Mouse (Mus musculus) forebrain, embryonic 14.5 days (tissue): ENCODE results near the gene Cul4b. TPM values are rescaled to one million over a fixed set of nuclear protein-coding genes. Genes with fewer than 3 reads are reported as not detected.

Source experiments
- ATAC-seq: fragments of 200-750 bp; cut with Nextera tagmentation; 2 replicates; pipeline ENCODE4 v1.8.0; 2017; ENCODE audit warnings: mild to moderate bottlenecking, moderate library complexity
- DNase-seq: peaks from one replicate; pipeline ENCODE4 v3.0.0-alpha.2; 2015; ENCODE audit warnings: low spot score
- H3K27ac ChIP-seq: fragments of 300-500 bp; sonication (generic); 2 replicates; pipeline ENCODE4 v1.5.1; 2014; ENCODE audit warnings: low read depth, mild to moderate bottlenecking, control low read depth, low read length, moderate library complexity
- H3K27me3 ChIP-seq: fragments of 300-500 bp; sonication (generic); replicated peaks from 2 replicates; pipeline ENCODE4 v1.6.1; 2014; ENCODE audit warnings: low read length, control low read depth, mixed read lengths; ENCODE audit not compliant: control insufficient read depth, insufficient read depth
- H3K36me3 ChIP-seq: fragments of 300-500 bp; sonication (generic); 2 replicates; pipeline ENCODE4 v1.6.1; 2014; ENCODE audit warnings: low read length, control low read depth; ENCODE audit not compliant: control insufficient read depth, insufficient read depth
- H3K4me1 ChIP-seq: fragments of 300-500 bp; sonication (generic); 2 replicates; pipeline ENCODE4 v1.6.1; 2014; ENCODE audit warnings: antibody characterized with exemption, low read length, control low read depth; ENCODE audit not compliant: control insufficient read depth, insufficient read depth
- H3K4me2 ChIP-seq: fragments of 300-500 bp; sonication (generic); 2 replicates; pipeline ENCODE4 v1.6.1; 2014; ENCODE audit warnings: mild to moderate bottlenecking, control low read depth, low read length
- H3K4me3 ChIP-seq: fragments of 300-500 bp; sonication (generic); 2 replicates; pipeline ENCODE4 v1.5.1; 2014; ENCODE audit warnings: low read depth, low read length, control low read depth
- H3K9ac ChIP-seq: fragments of 300-500 bp; sonication (generic); 2 replicates; pipeline ENCODE4 v1.6.1; 2014; ENCODE audit warnings: mild to moderate bottlenecking, low read length, control low read depth, moderate library complexity
- H3K9me3 ChIP-seq: fragments of 300-500 bp; sonication (generic); replicated peaks from 2 replicates; pipeline ENCODE4 v1.6.1; 2016; ENCODE audit warnings: low read length, control low read depth, mixed read lengths; ENCODE audit not compliant: control insufficient read depth
- WGBS: fragments of 180-500 bp; shearing (Covaris S2); extraction: QIAGEN DNeasy Blood & Tissue Kit; methylation state at CpG from one replicate; pipeline ENCODE4 v1.1.7; 2014; 5-methylcytosine and 5-hydroxymethylcytosine counted together
- polyA plus RNA-seq: library from polyadenylated mRNA; unstranded; fragments of >200 nt; fragmentation: Nextera tagmentation; extraction: Ambion mirVana; gene quantifications from 2 replicates; pipeline ENCODE4 v1.2.1, GENCODE M21; 2014

Cul4b gene
- polyA plus RNA-seq, result 24.1 and 24.6 TPM in 2 replicates

- no peaks in the 10 kb centered on the region for H3K4me1 ChIP-seq
- WGBS, result 89% methylated on average over 15 of the region's 15 CpGs
- H3K9ac ChIP-seq, result no peak within 1 kb of the TSS
- DNase-seq (no peak), ATAC-seq (no peak)
- no peaks in the 10 kb centered on the region for H3K36me3 ChIP-seq
- no peaks in the 10 kb centered on the region for H3K27me3 ChIP-seq
- no peak within 1 kb of the TSS for H3K4me3 ChIP-seq
- H3K27ac ChIP-seq, result no peak within 1 kb of the TSS
- H3K4me2 ChIP-seq, result no peak within 1 kb of the TSS
- H3K9me3 ChIP-seq, result no peaks in the 10 kb centered on the region
Observed at GRCm38 (mm10) chrX:38576078-38576477, at the start of gene Cul4b. Gene Cul4b (minus strand): TSS chrX:38576196.

GRCm38 (mm10) chrX:38600995-38601369 lies 25.0 kb upstream of the Cul4b start:
- H3K4me2 ChIP-seq, result peak overlapping the region; percentile 60
- H3K4me1 ChIP-seq, result no peaks in the 10 kb centered on the region
- H3K36me3 ChIP-seq, result no peaks in the 10 kb centered on the region
- 26% methylated on average over 3 of the region's 3 CpGs for WGBS
- peak overlapping the region; percentile 43 for H3K4me3 ChIP-seq
- H3K27me3 ChIP-seq, result no peaks in the 10 kb centered on the region
- DNase-seq, result peak; percentile 33
- peak overlapping the region; percentile 63 for H3K9ac ChIP-seq
- ATAC-seq, result peak; percentile 68
- H3K9me3 ChIP-seq, result no peaks in the 10 kb centered on the region
- peak overlapping the region; percentile 74 for H3K27ac ChIP-seq

GRCm38 (mm10) chrX:38600177-38600994 lies 24.4 kb upstream of the Cul4b start, which contains the start of gene Mcts1:
Gene Mcts1 (plus strand): TSS chrX:38600578.
- Histone ChIP-seq H3K9me3 (no peaks in the 10 kb centered on the region), H3K27me3 (no peaks in the 10 kb centered on the region), H3K9ac (peak within 1 kb of the TSS; percentile 63), H3K27ac (peak within 1 kb of the TSS; percentile 74), H3K36me3 (no peaks in the 10 kb centered on the region), H3K4me2 (peak within 1 kb of the TSS; percentile 60), H3K4me3 (peak within 1 kb of the TSS; percentile 43), H3K4me1 (no peaks in the 10 kb centered on the region)
- DNase-seq (peak; percentile 94), ATAC-seq (peak; percentile 94)
- 28% methylated on average over 26 of the region's 26 CpGs for WGBS

- peak; percentile 19 for DNase-seq
- ATAC-seq, result no peak
- no peaks in the 10 kb centered on the region for H3K9me3 ChIP-seq
- no peak overlapping the region for H3K9ac ChIP-seq
- H3K27me3 ChIP-seq, result no peaks in the 10 kb centered on the region
- WGBS, result 68% methylated on average over 5 of the region's 5 CpGs
- H3K4me3 ChIP-seq, result no peak overlapping the region
- H3K4me1 ChIP-seq, result no peaks in the 10 kb centered on the region
- H3K4me2 ChIP-seq, result no peak overlapping the region
- H3K36me3 ChIP-seq, result no peaks in the 10 kb centered on the region
- no peak overlapping the region for H3K27ac ChIP-seq
Observed at GRCm38 (mm10) chrX:38593180-38593889, 17.3 kb upstream of the Cul4b start.

DNA sequence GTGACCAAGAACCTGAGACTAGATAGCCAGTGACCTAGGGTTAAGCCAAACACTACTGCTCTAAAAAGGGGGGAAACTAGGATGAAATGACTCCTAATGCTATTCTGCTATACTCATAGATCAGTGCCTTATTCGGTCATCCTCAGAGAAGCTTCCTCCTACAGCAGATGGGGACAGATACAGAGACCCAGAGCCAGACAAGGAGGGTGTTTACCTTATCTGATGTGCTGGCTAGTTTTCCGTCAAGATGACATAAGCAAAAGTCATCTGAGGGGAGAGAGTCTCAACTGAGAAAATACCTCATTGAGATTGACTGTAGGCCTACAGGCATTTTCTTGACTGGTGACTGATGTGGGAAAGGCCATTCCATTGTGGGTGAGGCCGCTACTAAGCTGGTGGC lies 15.8 kb upstream of the Cul4b start:
- Histone ChIP-seq H3K9ac (no peak overlapping the region), H3K36me3 (no peaks in the 10 kb centered on the region), H3K27ac (no peak overlapping the region), H3K4me1 (no peaks in the 10 kb centered on the region), H3K4me2 (no peak overlapping the region), H3K4me3 (no peak overlapping the region), H3K9me3 (no peaks in the 10 kb centered on the region), H3K27me3 (no peaks in the 10 kb centered on the region)
- WGBS, result 88% methylated on average over 3 of the region's 3 CpGs
- ATAC-seq (no peak), DNase-seq (no peak)

DNA sequence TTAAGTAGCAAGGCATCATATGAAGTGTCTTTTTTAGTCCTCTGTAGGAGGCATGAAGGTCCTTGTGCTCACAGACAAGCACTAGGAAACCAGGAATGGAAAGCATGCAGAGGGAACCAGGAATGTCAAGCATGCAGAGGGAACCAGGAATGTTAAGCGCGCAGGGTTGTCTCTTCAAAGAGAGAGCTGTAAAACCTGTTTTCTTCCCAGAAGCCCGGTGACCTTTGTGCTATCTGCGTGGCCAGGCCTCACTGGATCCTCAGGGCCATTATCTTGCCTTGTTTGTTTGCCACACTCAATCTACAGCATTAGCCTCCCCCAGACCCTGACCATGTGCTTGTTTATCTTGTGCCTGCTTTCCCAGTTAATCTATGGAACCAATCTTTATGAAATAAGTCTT lies 13.8 kb upstream of the Cul4b start:
- H3K27ac ChIP-seq, result no peak overlapping the region
- WGBS, result 63% methylated on average over 4 of the region's 4 CpGs
- H3K4me2 ChIP-seq, result no peak overlapping the region
- H3K9ac ChIP-seq, result no peak overlapping the region
- DNase-seq (no peak), ATAC-seq (no peak)
- no peak overlapping the region for H3K4me3 ChIP-seq
- no peaks in the 10 kb centered on the region for H3K9me3 ChIP-seq
- H3K4me1 ChIP-seq, result no peaks in the 10 kb centered on the region
- H3K36me3 ChIP-seq, result no peaks in the 10 kb centered on the region
- H3K27me3 ChIP-seq, result no peaks in the 10 kb centered on the region

DNA sequence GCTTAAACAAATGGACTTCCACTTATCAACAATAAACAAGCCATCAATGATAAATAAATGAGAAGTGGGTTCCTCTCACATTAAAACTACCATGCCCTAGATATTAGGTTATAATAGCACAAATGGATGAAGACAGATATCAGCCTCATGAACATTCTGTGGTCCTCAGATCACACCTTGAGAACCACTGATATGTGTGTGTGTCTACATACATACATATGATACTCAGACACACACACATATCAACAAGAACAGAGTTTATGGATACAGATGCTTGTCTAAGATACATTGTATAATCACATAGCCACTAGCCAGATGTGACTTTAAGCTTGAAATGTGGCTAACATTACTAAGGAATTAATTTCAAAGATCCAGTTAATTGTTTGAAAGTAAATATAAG lies 7.3 kb upstream of the Cul4b start:
- no peak overlapping the region for H3K4me2 ChIP-seq

GRCm38 (mm10) chrX:38581140-38581539 lies 5.1 kb upstream of the Cul4b start:
- Histone ChIP-seq H3K4me2 (no peak overlapping the region), H3K27me3 (no peaks in the 10 kb centered on the region), H3K4me3 (no peak overlapping the region), H3K9ac (no peak overlapping the region), H3K4me1 (no peaks in the 10 kb centered on the region), H3K9me3 (no peaks in the 10 kb centered on the region), H3K36me3 (no peaks in the 10 kb centered on the region), H3K27ac (no peak overlapping the region)
- ATAC-seq (no peak), DNase-seq (no peak)
- 100% methylated on average over 1 of the region's 1 CpGs for WGBS

More for the DNA sequence above, 7.3 kb upstream of the Cul4b start:
- Histone ChIP-seq H3K27ac (no peak overlapping the region), H3K4me1 (no peaks in the 10 kb centered on the region), H3K27me3 (no peaks in the 10 kb centered on the region), H3K36me3 (no peaks in the 10 kb centered on the region), H3K9ac (no peak overlapping the region), H3K4me3 (no peak overlapping the region), H3K9me3 (no peaks in the 10 kb centered on the region)
- ATAC-seq (no peak), DNase-seq (no peak)
